Mouse (Mus musculus) ES-E14 (cell line): ENCODE results near the gene Nme3.

Source experiments
- CHD2 ChIP-seq: IDR thresholded peaks from 2 replicates; pipeline ENCODE4 v1.6.1; 2014; ENCODE audit warnings: mild to moderate bottlenecking, low read depth, low read length, inconsistent platforms
- MAFK ChIP-seq: IDR thresholded peaks from 2 replicates; pipeline ENCODE4 v1.6.1; 2014; ENCODE audit warnings: mild to moderate bottlenecking, low read depth, low read length, inconsistent platforms; ENCODE audit not compliant: insufficient read depth

- TF ChIP-seq MAFK: no peak
- no peak for TF ChIP-seq CHD2
Measured at GRCm38 (mm10) chr17:24900014-24900413, 3.7 kb downstream of the Nme3 start.
